Mouse (Mus musculus) ES-Bruce4 (cell line): Measurements from ENCODE around the gene Ndufa6. TPM values are rescaled to one million over a fixed set of nuclear protein-coding genes. Genes with fewer than 3 reads are reported as not detected.

Source experiments
- H3K27ac ChIP-seq: 2 replicates; pipeline ENCODE4 v1.5.1; 2012; ENCODE audit warnings: low read length, inconsistent platforms; ENCODE audit not compliant: insufficient read depth
- H3K27me3 ChIP-seq: 2 replicates; pipeline ENCODE4 v1.6.1; 2012; ENCODE audit warnings: mild to moderate bottlenecking, low read length, inconsistent platforms; ENCODE audit not compliant: control insufficient read depth, poor library complexity, insufficient read depth, severe bottlenecking
- H3K36me3 ChIP-seq: 2 replicates; pipeline ENCODE4 v1.6.1; 2012; ENCODE audit warnings: inconsistent platforms, mild to moderate bottlenecking, low read length, moderate library complexity; ENCODE audit not compliant: control insufficient read depth, poor library complexity, insufficient read depth, severe bottlenecking
- H3K4me1 ChIP-seq: one replicate; pipeline ENCODE4 v1.8.1; 2011; ENCODE audit warnings: low read length; ENCODE audit not compliant: control insufficient read depth, insufficient read depth
- H3K4me3 ChIP-seq: 2 replicates; pipeline ENCODE4 v1.5.1; 2011; ENCODE audit warnings: low read depth, mild to moderate bottlenecking, low read length
- H3K9ac ChIP-seq: 2 replicates; pipeline ENCODE4 v1.6.1; 2012; ENCODE audit warnings: low read depth, mild to moderate bottlenecking, inconsistent platforms; ENCODE audit not compliant: poor library complexity, severe bottlenecking
- H3K9me3 ChIP-seq: replicated peaks from 2 replicates; pipeline ENCODE4 v1.6.1; 2012; ENCODE audit warnings: mild to moderate bottlenecking, low read length, inconsistent platforms; ENCODE audit not compliant: control insufficient read depth, poor library complexity, insufficient read depth, severe bottlenecking
- CTCF ChIP-seq: IDR thresholded peaks from one replicate; pipeline ENCODE4 v1.8.1; 2011; ENCODE audit warnings: low read depth, low read length
- EP300 ChIP-seq: IDR thresholded peaks from 2 replicates; pipeline ENCODE4 v1.6.1; 2011; ENCODE audit warnings: low read depth, low read length; ENCODE audit not compliant: insufficient read depth
- POLR2A ChIP-seq: IDR thresholded peaks from one replicate; pipeline ENCODE4 v1.8.1; 2011; ENCODE audit warnings: low read length; ENCODE audit not compliant: insufficient read depth
- polyA plus RNA-seq: library from polyadenylated mRNA; stranded (reverse); fragments of >200 nt; gene quantifications from 2 replicates; pipeline ENCODE4 v1.2.4, GENCODE M21; 2011; ENCODE audit warnings: low read depth; ENCODE audit not compliant: missing spikeins, insufficient read depth, insufficient read length

The Ndufa6 gene
- polyA plus RNA-seq, 1 experiment = 236 TPM

DNA sequence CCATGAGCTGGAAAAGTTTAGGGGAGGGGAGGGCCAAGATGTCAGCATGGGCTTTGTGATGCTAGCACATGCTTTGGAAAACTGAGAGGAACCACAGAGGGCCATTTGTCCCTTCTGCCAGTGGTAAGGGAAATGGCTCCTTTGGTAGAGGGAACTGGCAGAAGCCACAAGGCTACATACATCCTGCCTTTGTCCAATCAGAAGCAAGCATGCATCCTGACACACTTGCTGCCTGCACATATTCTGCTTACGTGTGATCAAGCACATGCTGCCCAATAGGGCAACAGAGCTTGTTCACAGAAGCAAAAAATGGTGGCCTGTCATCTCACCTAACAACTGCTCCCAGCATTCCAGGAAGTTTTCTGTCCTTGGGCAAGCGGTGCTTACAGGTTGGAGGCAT lies 28.7 kb downstream of the Ndufa6 start:
- no peak overlapping the region for H3K9ac ChIP-seq
- no peaks in the 10 kb centered on the region for H3K9me3 ChIP-seq
- TF ChIP-seq POLR2A (no peak), CTCF (no peak), EP300 (no peak)
- no peaks in the 10 kb centered on the region for H3K27me3 ChIP-seq
- no peaks in the 10 kb centered on the region for H3K36me3 ChIP-seq
- H3K4me3 ChIP-seq = no peak overlapping the region
- H3K27ac ChIP-seq = no peak overlapping the region
- no peaks in the 10 kb centered on the region for H3K4me1 ChIP-seq

- no peak for TF ChIP-seq CTCF
- no peak for TF ChIP-seq POLR2A
- no peak for TF ChIP-seq EP300
- H3K27ac ChIP-seq = no peak overlapping the region
- H3K9ac ChIP-seq = no peak overlapping the region
- no peaks in the 10 kb centered on the region for H3K4me1 ChIP-seq
- H3K36me3 ChIP-seq = no peaks in the 10 kb centered on the region
- H3K4me3 ChIP-seq = no peak overlapping the region
- H3K9me3 ChIP-seq = no peaks in the 10 kb centered on the region
- H3K27me3 ChIP-seq = no peaks in the 10 kb centered on the region
These were observed 31.9 kb downstream of the Ndufa6 start for GRCm38 (mm10) chr15:82322195-82322594.

DNA sequence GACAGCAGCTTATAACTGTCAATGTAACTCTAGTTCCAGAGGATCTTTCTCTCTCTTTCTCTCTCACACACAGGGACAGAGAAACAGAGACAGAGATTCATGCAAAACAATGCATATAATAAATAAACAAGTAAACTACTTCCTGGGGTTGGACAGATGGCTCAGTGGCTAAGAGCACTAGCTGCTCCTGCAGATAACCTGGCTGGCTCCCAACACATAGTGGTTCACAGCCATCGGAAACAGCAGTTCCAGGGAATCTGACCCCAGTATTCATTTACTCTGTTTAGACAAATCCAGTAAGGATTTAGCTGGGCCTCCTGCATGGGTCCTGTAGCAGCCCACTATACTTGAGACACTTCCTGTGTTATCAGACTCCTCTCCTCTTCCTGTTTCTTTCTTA lies 34.5 kb downstream of the Ndufa6 start:
- Histone ChIP-seq H3K9ac (no peak overlapping the region), H3K27me3 (no peaks in the 10 kb centered on the region), H3K36me3 (no peaks in the 10 kb centered on the region), H3K27ac (no peak overlapping the region), H3K4me1 (no peaks in the 10 kb centered on the region), H3K4me3 (no peak overlapping the region), H3K9me3 (no peaks in the 10 kb centered on the region)
- TF ChIP-seq CTCF (no peak), POLR2A (no peak), EP300 (no peak)

- Histone ChIP-seq H3K27ac (no peak overlapping the region), H3K36me3 (no peaks in the 10 kb centered on the region), H3K27me3 (no peaks in the 10 kb centered on the region), H3K4me1 (no peaks in the 10 kb centered on the region), H3K9ac (no peak overlapping the region), H3K9me3 (no peaks in the 10 kb centered on the region), H3K4me3 (no peak overlapping the region)
- TF ChIP-seq POLR2A (no peak), CTCF (no peak), EP300 (no peak)
These were observed 36.3 kb downstream of the Ndufa6 start for GRCm38 (mm10) chr15:82317839-82318238.

- Histone ChIP-seq H3K36me3 (no peaks in the 10 kb centered on the region), H3K27ac (no peak overlapping the region), H3K4me1 (no peaks in the 10 kb centered on the region), H3K9ac (no peak overlapping the region), H3K4me3 (no peak overlapping the region), H3K9me3 (no peaks in the 10 kb centered on the region), H3K27me3 (no peaks in the 10 kb centered on the region)
- TF ChIP-seq CTCF (no peak), EP300 (no peak), POLR2A (no peak)
These were observed 45.7 kb downstream of the Ndufa6 start for GRCm38 (mm10) chr15:82308416-82308815.

DNA sequence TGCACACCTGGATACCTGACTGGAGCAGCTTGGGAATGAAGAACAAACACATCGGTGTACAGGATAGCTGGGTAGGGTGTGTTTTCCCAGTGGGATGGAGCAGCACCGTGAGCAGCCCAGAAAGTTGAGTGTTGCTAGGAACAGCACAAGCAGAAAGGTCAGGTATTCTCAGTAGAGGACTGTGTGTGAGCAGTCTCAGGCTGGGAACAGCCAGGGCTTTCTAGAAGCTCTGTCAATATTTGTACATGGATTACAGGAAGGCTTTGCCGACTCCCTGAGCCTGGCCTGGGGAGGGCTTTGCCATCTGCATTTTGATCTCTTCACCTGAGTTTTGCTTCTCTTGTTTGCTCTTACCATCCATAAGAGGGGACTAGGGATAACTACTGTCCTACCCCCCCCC lies 47.0 kb downstream of the Ndufa6 start:
- Histone ChIP-seq H3K9ac (no peak overlapping the region), H3K27ac (no peak overlapping the region)
- no peak for TF ChIP-seq CTCF
- no peak for TF ChIP-seq POLR2A
- TF ChIP-seq EP300 = no peak

More for the DNA sequence above, 47.0 kb downstream of the Ndufa6 start:
- no peaks in the 10 kb centered on the region for H3K36me3 ChIP-seq
- no peaks in the 10 kb centered on the region for H3K27me3 ChIP-seq
- H3K4me3 ChIP-seq = no peak overlapping the region
- no peaks in the 10 kb centered on the region for H3K4me1 ChIP-seq
- no peaks in the 10 kb centered on the region for H3K9me3 ChIP-seq

Other genes starting within 250 kb of the Ndufa6 start
- gene Ccdc134, start 226.4 kb downstream of the Ndufa6 start, polyA plus RNA-seq = 13.7 and 15.0 TPM in 2 replicates
- 205 and 210 TPM in 2 replicates for gene Srebf2, start 207.1 kb downstream of the Ndufa6 start, polyA plus RNA-seq
- gene Shisa8, start 141.5 kb downstream of the Ndufa6 start, polyA plus RNA-seq = 6.8 and 7.4 TPM in 2 replicates
- gene Tnfrsf13c, start 130.0 kb downstream of the Ndufa6 start, polyA plus RNA-seq = 1.9 and 2.3 TPM in 2 replicates
- 43.2 and 52.0 TPM in 2 replicates for gene Cenpm, start 109.6 kb downstream of the Ndufa6 start, polyA plus RNA-seq
- not detected in 2 replicates for gene 1500009C09Rik, start 101.9 kb downstream of the Ndufa6 start, polyA plus RNA-seq
- 8.8 and 9.7 TPM in 2 replicates for gene Sept3, start 79.4 kb downstream of the Ndufa6 start, polyA plus RNA-seq
- 0.70 and 1.1 TPM in 2 replicates for gene Wbp2nl, start 55.4 kb downstream of the Ndufa6 start, polyA plus RNA-seq
- gene Naga, start 15.4 kb downstream of the Ndufa6 start, polyA plus RNA-seq = 29.5 and 30.0 TPM in 2 replicates
- gene Pheta2, start 15.4 kb downstream of the Ndufa6 start, polyA plus RNA-seq = 1.8 and 2.7 TPM in 2 replicates
- 84.8 and 86.7 TPM in 2 replicates for gene Smdt1, start 15.4 kb downstream of the Ndufa6 start, polyA plus RNA-seq
- 1.1 and 1.9 TPM in 2 replicates for gene Cyp2d22, start 25.9 kb upstream of the Ndufa6 start, polyA plus RNA-seq
- gene Cyp2d11, start 39.7 kb upstream of the Ndufa6 start, polyA plus RNA-seq = not detected in 2 replicates
- not detected in 2 replicates for gene Cyp2d10, start 52.9 kb upstream of the Ndufa6 start, polyA plus RNA-seq
- not detected in 2 replicates for gene Cyp2d9, start 79.1 kb upstream of the Ndufa6 start, polyA plus RNA-seq
- gene Cyp2d12, start 200.8 kb upstream of the Ndufa6 start, polyA plus RNA-seq = not detected in 2 replicates